Mouse (Mus musculus) testis, adult 2 months (tissue): ENCODE measurements around the gene Smarcc2.

ENCODE experiments used
- CTCF ChIP-seq: fragments of 200-500 bp; IDR thresholded peaks from 2 replicates; pipeline ENCODE4 v1.5.1; 2012; ENCODE audit warnings: low read depth, mild to moderate bottlenecking, inconsistent platforms, low read length, moderate library complexity; ENCODE audit not compliant: control insufficient read depth, insufficient read depth, insufficient replicate concordance
- POLR2A ChIP-seq: fragments of 200-500 bp; IDR thresholded peaks from 2 replicates; pipeline ENCODE4 v1.6.1; 2012; ENCODE audit warnings: low read depth, mild to moderate bottlenecking, inconsistent platforms, low read length, moderate library complexity; ENCODE audit not compliant: control insufficient read depth

- TF ChIP-seq CTCF (no peak), POLR2A (no peak)
Measured at GRCm38 (mm10) chr10:128538340-128538870, 79.4 kb downstream of the Smarcc2 start.
